Mouse (Mus musculus): Measurements from ENCODE around the gene Dyrk4. TPM values are rescaled to one million over a fixed set of nuclear protein-coding genes. Genes with fewer than 3 reads are reported as not detected.
A peak's percentile ranks its signal among the peaks of the same experiment; 100 is the strongest.

Gene Dyrk4
- polyA plus RNA-seq (2015; fragmentation: Nextera tagmentation; extraction: Ambion mirVana), result 0.14 TPM in 1 of 2 replicates, not detected in the other

GRCm38 (mm10) chr6:126921111-126921881 is at the start of gene Dyrk4:
TSS of gene Dyrk4 (minus strand) at chr6:126921839.
- Histone ChIP-seq H3K36me3 (peaks cover 23% of the 10 kb centered on the region), H3K4me1 (no peaks in the 10 kb centered on the region), H3K4me3 (replicated peaks) (peak within 1 kb of the TSS; percentile 23; the same call in 1 of the 2 replicates), H3K4me2 (peak within 1 kb of the TSS; percentile 44), H3K9me3 (no peaks in the 10 kb centered on the region), H3K27ac (peak within 1 kb of the TSS; percentile 83), H3K9ac (no peak within 1 kb of the TSS), H3K27me3 (replicated peaks) (no peaks in the 10 kb centered on the region)
- 9% methylated on average over 21 of the region's 21 CpGs for WGBS
- peak; percentile 96 for ATAC-seq (ENCODE audit: insufficient read depth, low FRiP score, low read depth)

- no peak for ATAC-seq (ENCODE audit: insufficient read depth, low FRiP score, low read depth)
- Histone ChIP-seq H3K27me3 (replicated peaks) (no peaks in the 10 kb centered on the region), H3K4me2 (no peak overlapping the region), H3K27ac (no peak overlapping the region), H3K4me1 (no peaks in the 10 kb centered on the region), H3K4me3 (replicated peaks) (no peak overlapping the region), H3K9ac (no peak overlapping the region), H3K9me3 (no peaks in the 10 kb centered on the region), H3K36me3 (0 out of 2 replicates have a peak, but pooled peaks cover 4% of the 10 kb centered on the region)
- WGBS, result 84% methylated on average over 14 of the region's 14 CpGs
Observed at GRCm38 (mm10) chr6:126966241-126967026, 44.8 kb upstream of the Dyrk4 start.

GRCm38 (mm10) chr6:126963426-126963825 is 41.8 kb upstream of the Dyrk4 start:
- no peaks in the 10 kb centered on the region for H3K4me1 ChIP-seq
- 89% methylated on average over 9 of the region's 9 CpGs for WGBS
- H3K9me3 ChIP-seq, result no peaks in the 10 kb centered on the region
- H3K36me3 ChIP-seq, result 0 out of 2 replicates have a peak, but pooled peaks cover 4% of the 10 kb centered on the region
- no peak overlapping the region for H3K27ac ChIP-seq
- H3K4me2 ChIP-seq, result no peak overlapping the region
- no peak overlapping the region for H3K4me3 ChIP-seq (replicated peaks)
- H3K27me3 ChIP-seq (replicated peaks), result no peaks in the 10 kb centered on the region
- ATAC-seq (ENCODE audit: insufficient read depth, low FRiP score, low read depth), result no peak
- no peak overlapping the region for H3K9ac ChIP-seq

GRCm38 (mm10) chr6:126962709-126963108 is 41.1 kb upstream of the Dyrk4 start:
- Histone ChIP-seq H3K27ac (no peak overlapping the region), H3K27me3 (replicated peaks) (no peaks in the 10 kb centered on the region), H3K9ac (no peak overlapping the region), H3K4me1 (no peaks in the 10 kb centered on the region), H3K36me3 (0 out of 2 replicates have a peak, but pooled peaks cover 4% of the 10 kb centered on the region), H3K4me2 (no peak overlapping the region), H3K9me3 (no peaks in the 10 kb centered on the region), H3K4me3 (replicated peaks) (no peak overlapping the region)
- no peak for ATAC-seq (ENCODE audit: insufficient read depth, low FRiP score, low read depth)
- 92% methylated on average over 5 of the region's 5 CpGs for WGBS

- H3K36me3 ChIP-seq, result 0 out of 2 replicates have a peak, but pooled peaks cover 8% of the 10 kb centered on the region
- H3K4me1 ChIP-seq, result no peaks in the 10 kb centered on the region
- no peaks in the 10 kb centered on the region for H3K9me3 ChIP-seq
- no peak overlapping the region for H3K4me3 ChIP-seq (replicated peaks)
- no peak overlapping the region for H3K27ac ChIP-seq
- H3K27me3 ChIP-seq (replicated peaks), result no peaks in the 10 kb centered on the region
- no peak overlapping the region for H3K9ac ChIP-seq
- no peak for ATAC-seq (ENCODE audit: insufficient read depth, low FRiP score, low read depth)
- 87% methylated on average over 8 of the region's 8 CpGs for WGBS
- H3K4me2 ChIP-seq, result no peak overlapping the region
Observed at GRCm38 (mm10) chr6:126961371-126962018, 39.9 kb upstream of the Dyrk4 start.

GRCm38 (mm10) chr6:126955734-126956133 is 34.1 kb upstream of the Dyrk4 start:
- H3K4me2 ChIP-seq, result no peak overlapping the region
- H3K9me3 ChIP-seq, result no peaks in the 10 kb centered on the region
- no peak overlapping the region for H3K4me3 ChIP-seq (replicated peaks)
- no peak for ATAC-seq (ENCODE audit: insufficient read depth, low FRiP score, low read depth)
- no peaks in the 10 kb centered on the region for H3K4me1 ChIP-seq
- WGBS, result 8% methylated on average over 10 of the region's 10 CpGs
- H3K27ac ChIP-seq, result no peak overlapping the region
- H3K27me3 ChIP-seq (replicated peaks), result no peaks in the 10 kb centered on the region
- H3K9ac ChIP-seq, result no peak overlapping the region
- H3K36me3 ChIP-seq, result 0 out of 2 replicates have a peak, but pooled peaks cover 4% of the 10 kb centered on the region

- peaks cover 11% of the 10 kb centered on the region for H3K36me3 ChIP-seq
- no peak overlapping the region for H3K27ac ChIP-seq
- no peak overlapping the region for H3K9ac ChIP-seq
- no peaks in the 10 kb centered on the region for H3K4me1 ChIP-seq
- no peaks in the 10 kb centered on the region for H3K9me3 ChIP-seq
- no peak overlapping the region for H3K4me3 ChIP-seq (replicated peaks)
- no peak for ATAC-seq (ENCODE audit: insufficient read depth, low FRiP score, low read depth)
- no peak overlapping the region for H3K4me2 ChIP-seq
- WGBS, result 84% methylated on average over 4 of the region's 4 CpGs
- no peaks in the 10 kb centered on the region for H3K27me3 ChIP-seq (replicated peaks)
Observed at GRCm38 (mm10) chr6:126948336-126948735, 26.7 kb upstream of the Dyrk4 start.

- no peak for ATAC-seq (ENCODE audit: insufficient read depth, low FRiP score, low read depth)
Observed at GRCm38 (mm10) chr6:126940451-126940850, 18.8 kb upstream of the Dyrk4 start.

GRCm38 (mm10) chr6:126939487-126940171 is 18.0 kb upstream of the Dyrk4 start, which contains the start of the genes Rad51ap1 and D6Wsu163e:
TSS of gene Rad51ap1 (minus strand) at chr6:126939587.
TSS of gene D6Wsu163e (plus strand) at chr6:126939962.
- peaks cover 16% of the 10 kb centered on the region for H3K4me1 ChIP-seq
- peak; percentile 99 for ATAC-seq (ENCODE audit: insufficient read depth, low FRiP score, low read depth)
- H3K4me2 ChIP-seq, result peak within 1 kb of the TSS; percentile 94
- H3K36me3 ChIP-seq, result 0 out of 2 replicates have a peak, but pooled peaks cover 5% of the 10 kb centered on the region
- H3K27me3 ChIP-seq (replicated peaks), result no peaks in the 10 kb centered on the region
- H3K27ac ChIP-seq, result peak within 1 kb of the TSS; percentile 57; the same call in 1 of the 2 replicates
- H3K9me3 ChIP-seq, result no peaks in the 10 kb centered on the region
- WGBS, result under 1% methylated on average over 33 of the region's 33 CpGs
- H3K9ac ChIP-seq, result peak within 1 kb of the TSS; percentile 67
- peak within 1 kb of the TSS; percentile 87 for H3K4me3 ChIP-seq (replicated peaks)

More at GRCm38 (mm10) chr6:126940451-126940850, 18.8 kb upstream of the Dyrk4 start:
- Histone ChIP-seq H3K9ac (no peak overlapping the region), H3K36me3 (0 out of 2 replicates have a peak, but pooled peaks cover 5% of the 10 kb centered on the region), H3K27me3 (replicated peaks) (no peaks in the 10 kb centered on the region), H3K9me3 (no peaks in the 10 kb centered on the region), H3K4me3 (replicated peaks) (peak overlapping the region; percentile 87), H3K4me1 (peaks cover 16% of the 10 kb centered on the region), H3K4me2 (peak overlapping the region; percentile 84), H3K27ac (no peak overlapping the region)
- 5% methylated on average over 5 of the region's 5 CpGs for WGBS

GRCm38 (mm10) chr6:126938853-126939486 is 17.3 kb upstream of the Dyrk4 start:
- H3K27ac ChIP-seq, result peak overlapping the region; percentile 57; the same call in 1 of the 2 replicates
- 0 out of 2 replicates have a peak, but pooled peaks cover 2% of the 10 kb centered on the region for H3K36me3 ChIP-seq
- H3K9ac ChIP-seq, result peak overlapping the region; percentile 67
- peak overlapping the region; percentile 94 for H3K4me2 ChIP-seq
- no peaks in the 10 kb centered on the region for H3K27me3 ChIP-seq (replicated peaks)
- under 1% methylated on average over 31 of the region's 31 CpGs for WGBS
- H3K9me3 ChIP-seq, result no peaks in the 10 kb centered on the region
- peak overlapping the region; percentile 87 for H3K4me3 ChIP-seq (replicated peaks)
- no peak for ATAC-seq (ENCODE audit: insufficient read depth, low FRiP score, low read depth)
- peaks cover 16% of the 10 kb centered on the region for H3K4me1 ChIP-seq

All from stomach, embryonic 15.5 days (tissue).